In the genomic region with DNA sequence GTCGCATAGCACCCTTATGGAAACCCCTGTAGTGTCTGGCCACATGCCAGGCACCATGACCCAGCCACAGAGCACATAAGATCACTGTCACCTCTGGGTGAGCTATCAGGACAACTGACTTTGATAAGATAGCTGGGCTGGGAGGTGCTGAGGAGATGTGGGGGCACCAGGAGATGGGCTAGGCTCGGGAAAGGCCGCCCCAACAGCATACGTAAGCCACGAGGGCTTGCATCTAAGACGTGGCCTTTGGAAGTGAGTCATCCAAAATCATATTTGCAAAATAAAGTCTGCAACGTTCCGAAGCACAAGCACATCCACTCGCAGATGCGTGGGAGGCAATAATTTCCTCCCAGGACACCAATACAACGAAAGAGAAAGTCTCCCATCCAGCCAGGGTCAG, we compare ENCODE assay signal across 12 mouse cellular contexts. TPM values are rescaled to one million over a fixed set of nuclear protein-coding genes. Genes with fewer than 3 reads are reported as not detected.
DNase-seq lines count a peak whose midpoint lies in the region; ATAC-seq and TF ChIP-seq lines count a peak whose summit lies in the region.
"Had no signal": no experiment of that assay in that cellular context is flagged by ENCODE, and none has a peak within 500 bp of the region (broad histone marks: within the 10 kb centered on the region; RNA-seq: fewer than 3 reads in every experiment).

No protein-coding gene starts in this region.

- ATAC-seq in granulocyte monocyte progenitor cell, adult 5-6 weeks (replicated peaks; ENCODE audit: poor library complexity, severe bottlenecking) = no peak
- ATAC-seq: forebrain, embryonic 14.5 days had no signal

- H3K27ac ChIP-seq in gastrocnemius, adult 2 months = peak overlapping the region; percentile 72
- H3K27ac ChIP-seq in embryonic fibroblast, embryonic 13.5 days (ENCODE audit: insufficient read depth, low read length) = peak overlapping the region; percentile 63

- intact Hi-C loops in gastrocnemius, adult 2 months (cut with DNase I) = no loop called here
- intact Hi-C loops in gastrocnemius, postnatal 36 days (cut with DNase I) = no loop called here

- peaks cover 28% of the 10 kb centered on the region for H3K4me1 ChIP-seq in embryonic fibroblast, embryonic 13.5 days (ENCODE audit: control insufficient read depth, insufficient read depth, low read length)

- no peak for TF ChIP-seq CTCF in gastrocnemius, adult 2 months (IDR thresholded peaks at IDR 0.05)
- no peak for TF ChIP-seq CTCF in embryonic fibroblast, embryonic 13.5 days (IDR thresholded peaks at IDR 0.05; ENCODE audit: borderline replicate concordance, insufficient read depth, low read length)

- TF ChIP-seq POLR2A in embryonic fibroblast, embryonic 13.5 days (IDR thresholded peaks at IDR 0.05; ENCODE audit: low read depth, low read length) = no peak

- H3K4me3 ChIP-seq in gastrocnemius, adult 2 months = no peak overlapping the region
- no peak overlapping the region for H3K4me3 ChIP-seq in embryonic fibroblast, embryonic 13.5 days (ENCODE audit: insufficient read depth, low read length)
- H3K4me3 ChIP-seq: intestine, embryonic 15.5 days; liver, embryonic 15.5 days had no signal

- DNase-seq in gastrocnemius, adult 2 months = no peak
- no peak for DNase-seq in gastrocnemius, postnatal 36 days
- peak; percentile 36 for DNase-seq in ovary, postnatal 36 days (ENCODE audit: low spot score)
- DNase-seq in ovary, postnatal 14 days (ENCODE audit: low spot score) = no peak
- no peak for DNase-seq in gastrocnemius, postnatal 10 days
- DNase-seq in Muller cell, postnatal 12 days (ENCODE audit: inconsistent ontology term) = no peak
- DNase-seq: cerebellum, adult 11 months had no signal

RNA-seq across cellular contexts. Expression of a gene that starts 35.0 kb away (rescaled TPM):
- total RNA-seq in gastrocnemius, adult 2 months (2021) = 10 to 100 TPM; 55.1 to 58.5 TPM
- 10 to 100 TPM; 34.5 to 44.4 TPM for total RNA-seq in gastrocnemius, postnatal 36 days (2021)
- polyA plus RNA-seq in embryonic fibroblast, embryonic 13.5 days (2011; ENCODE audit: insufficient read length, low read depth, missing spikeins) = 25.0 and 29.1 TPM in 2 replicates
- total RNA-seq in granulocyte monocyte progenitor cell, adult 5-6 weeks (2014; fragmentation: Nextera tagmentation) = 5.0 and 6.3 TPM in 2 replicates
- 2.7 and 2.8 TPM in 2 replicates for total RNA-seq in granulocyte monocyte progenitor cell, adult 5-6 weeks (2017)
- total RNA-seq in gastrocnemius, postnatal 10 days (2021) = 10 to 100 TPM; 76.2 to 81.0 TPM

Comparison
In these comparisons a context has a peak if more than half of its experiments do, and no peak if none do; other contexts are left out.
1. RNA of a gene that starts 35.0 kb away (total RNA-seq): 76.2 to 81.0 TPM in gastrocnemius, postnatal 10 days, 55.1 to 58.5 TPM in gastrocnemius, adult 2 months and 34.5 to 44.4 TPM in gastrocnemius, postnatal 36 days; 2.7 to 6.3 TPM in granulocyte monocyte progenitor cell, adult 5-6 weeks; every median in the first group is over 4 times any median in the second.